Mouse (Mus musculus) gastrocnemius, postnatal 25 days (tissue): ENCODE data around the gene Shroom4. TPM values are rescaled to one million over a fixed set of nuclear protein-coding genes. Genes with fewer than 3 reads are reported as not detected.
"Not testable (repeated sequence)": the region's sequence is repeated elsewhere in the genome, so short reads cannot be mapped to it uniquely, and the experiment has no call there.

Experiments
- DNase-seq: peaks from one replicate; pipeline ENCODE4 v3.0.0; 2022
- long read RNA-seq, 2 experiments: library from polyadenylated mRNA; stranded (forward); transcript quantifications; one replicate each; pipeline ENCODE4 v2.0.0; 2021
- total RNA-seq, 2 experiments: library from RNA; stranded (reverse); gene quantifications; 1 replicate in 1 of 2; 2 replicates in 1 of 2; pipeline ENCODE4 v1.2.3; 2021

The Shroom4 gene
- 1 to 10 TPM; 4.6 to 5.3 TPM for total RNA-seq
- long read RNA-seq, experiment 1, partial matches to known transcripts, result 0 of 1 reads
- long read RNA-seq, experiment 1, other reads (novel, unspliced or antisense), result 1 of 1 reads
- long read RNA-seq, experiment 2, partial matches to known transcripts, result 0 of 2 reads
- long read RNA-seq, experiment 2, other reads (novel, unspliced or antisense), result 2 of 2 reads

DNA sequence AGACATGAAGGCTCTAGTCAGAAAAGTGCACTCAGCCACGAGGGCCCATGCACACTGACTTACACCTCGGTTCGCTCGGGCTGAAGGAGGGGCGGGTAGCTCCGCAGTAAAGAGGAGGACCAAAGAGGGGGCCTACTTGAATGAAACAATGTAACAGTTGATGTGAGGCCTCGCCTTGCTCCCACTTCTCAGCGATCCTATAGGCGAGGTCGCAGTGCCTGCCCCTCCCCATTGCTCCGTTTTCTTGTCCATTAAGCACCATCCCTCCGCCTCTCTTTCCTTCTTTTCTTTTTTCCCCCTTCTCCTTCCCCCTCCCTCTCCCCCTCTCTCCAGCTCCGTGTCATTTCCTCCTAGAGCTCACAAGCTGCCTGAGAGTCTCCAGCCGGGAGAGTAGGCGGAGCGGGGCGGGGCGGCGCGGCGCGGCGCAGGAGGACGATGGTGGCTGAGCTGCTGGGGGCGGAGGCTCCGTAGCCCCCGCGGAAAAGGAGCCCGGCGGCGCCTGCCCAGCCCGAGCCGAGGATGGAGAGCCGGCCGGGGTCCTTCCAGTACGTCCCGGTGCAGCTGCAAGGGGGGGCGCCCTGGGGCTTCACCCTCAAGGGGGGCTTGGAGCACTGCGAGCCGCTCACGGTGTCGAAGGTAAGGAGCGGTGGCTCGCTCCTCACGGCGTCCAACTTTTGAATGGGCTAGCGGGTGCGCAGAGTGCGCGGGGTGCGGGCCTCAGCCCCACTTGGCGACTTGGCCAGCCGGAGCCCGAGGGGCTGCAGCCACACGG lies at the start of gene Shroom4:
Shroom4 (plus strand) TSS at position 229 of the 772 bp plus-strand sequence.
- peak; percentile 46 for DNase-seq

DNA sequence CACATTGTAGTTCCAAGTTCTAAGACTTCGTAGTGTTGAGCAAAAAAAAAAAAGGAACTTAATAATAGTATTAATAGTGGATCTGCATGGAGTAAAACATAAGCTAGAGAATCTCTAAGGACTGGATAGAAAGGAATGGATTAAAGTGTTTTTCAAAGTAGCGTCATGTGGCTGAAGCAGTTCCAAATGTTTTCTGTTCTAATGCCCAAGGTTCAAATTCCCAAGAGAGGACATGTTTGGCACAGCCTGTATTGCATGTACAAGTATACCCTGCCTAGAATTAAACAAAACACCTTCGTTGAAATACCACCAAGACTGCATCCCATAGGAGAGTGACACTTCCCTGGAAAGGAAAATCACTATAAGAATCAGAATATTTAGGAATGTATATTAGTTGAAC lies 42.8 kb upstream of the Shroom4 start:
- DNase-seq, result no peak

GRCm38 (mm10) chrX:6357503-6358114 lies 42.0 kb upstream of the Shroom4 start:
- no peak for DNase-seq

- no peak for DNase-seq
These were observed 30.8 kb upstream of the Shroom4 start for GRCm38 (mm10) chrX:6368822-6369221.

DNA sequence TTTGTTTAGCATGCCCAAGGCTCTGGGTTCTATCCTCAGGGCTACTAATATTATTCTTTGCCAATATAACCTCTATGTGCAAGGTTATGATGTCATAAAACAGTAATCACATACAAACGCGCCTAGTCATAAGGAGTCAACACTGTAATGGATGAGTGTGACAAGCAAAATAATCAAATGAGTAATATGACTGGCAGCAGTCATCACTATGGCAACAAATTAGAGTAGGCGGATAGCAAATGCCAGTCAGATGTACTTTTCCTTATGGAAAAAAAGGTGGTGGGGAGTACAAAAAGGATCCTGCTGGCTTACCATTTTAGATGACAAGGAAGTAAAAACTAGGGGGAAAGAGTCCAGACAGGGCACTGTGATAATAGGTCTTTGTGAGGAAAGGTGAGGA lies 28.9 kb upstream of the Shroom4 start:
- DNase-seq, result no peak

- no peak for DNase-seq
These were observed 5.8 kb upstream of the Shroom4 start for GRCm38 (mm10) chrX:6393861-6394260.

DNA sequence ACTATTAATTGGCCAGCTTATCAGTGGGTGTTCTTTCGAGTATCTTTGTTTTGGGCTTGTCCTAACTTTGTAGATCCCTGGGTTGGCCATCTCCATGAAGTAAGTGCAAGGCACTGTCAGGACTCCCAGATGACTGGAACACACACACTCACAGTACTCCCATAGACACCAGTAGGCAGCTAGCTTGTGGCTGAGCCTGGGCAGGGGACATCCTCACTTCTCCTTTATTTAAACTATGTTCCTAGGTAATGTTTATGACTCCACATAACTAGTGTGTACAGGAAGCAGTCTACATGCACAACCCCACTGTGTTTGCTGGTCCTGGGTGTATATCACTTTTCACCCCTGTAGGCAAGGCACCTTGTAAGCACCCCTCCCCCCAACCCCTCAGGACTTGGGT lies 461 bp upstream of the Shroom4 start:
- no peak for DNase-seq

DNA sequence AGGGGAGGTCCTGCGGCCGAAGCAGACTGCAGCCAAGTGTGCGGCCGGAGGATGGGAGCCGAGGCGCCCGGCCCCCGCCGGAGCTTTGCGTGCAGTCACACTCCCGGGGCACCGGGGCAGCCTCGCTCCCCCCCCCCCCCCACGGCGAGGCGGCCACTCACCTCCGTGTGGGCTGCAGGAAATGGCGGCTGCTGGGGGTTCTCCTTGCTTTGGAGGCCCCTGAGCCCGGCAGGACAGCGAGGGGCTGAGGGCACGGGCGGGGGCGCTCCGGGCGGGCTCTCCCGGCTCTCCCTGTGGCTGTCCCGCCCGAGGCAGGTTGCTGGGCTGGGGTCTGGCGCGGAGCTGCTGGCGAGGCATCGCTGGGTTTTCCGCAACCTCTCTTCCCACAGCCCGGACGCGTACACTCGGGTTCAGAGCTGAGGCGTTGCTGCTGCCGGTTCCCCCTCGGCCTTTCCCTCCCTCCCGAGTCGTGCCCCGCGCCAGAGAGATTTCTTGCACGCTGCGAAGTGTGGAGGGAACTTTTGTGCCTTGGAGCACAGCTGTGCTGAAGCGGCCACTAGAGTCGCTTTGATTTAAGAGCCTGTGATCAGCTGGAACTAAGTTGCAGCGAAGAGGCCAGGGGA lies 855 bp downstream of the Shroom4 start:
- peak; percentile 9 for DNase-seq

- DNase-seq, result no peak
These were observed 3.3 kb downstream of the Shroom4 start for GRCm38 (mm10) chrX:6402921-6403320.

DNA sequence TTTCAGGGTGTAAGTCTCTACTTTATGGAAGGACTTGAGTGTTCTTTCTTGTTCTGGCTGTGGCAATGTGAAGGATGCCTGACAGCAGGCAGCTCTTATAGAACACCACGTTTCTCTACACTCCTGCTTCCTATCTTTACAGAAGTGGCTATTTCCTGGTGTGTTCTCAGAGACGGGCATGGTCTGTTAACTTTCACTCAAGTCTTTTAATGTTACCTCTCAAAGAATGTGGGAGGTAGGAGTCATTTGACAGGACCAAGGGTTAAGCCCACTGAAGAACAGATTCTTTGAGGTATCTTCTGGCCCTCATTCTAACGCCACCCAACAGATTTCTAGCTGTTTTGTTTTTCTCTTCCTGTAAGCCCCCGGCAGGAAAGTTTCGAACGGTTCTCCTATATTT lies 9.5 kb downstream of the Shroom4 start:
- no peak for DNase-seq

DNA sequence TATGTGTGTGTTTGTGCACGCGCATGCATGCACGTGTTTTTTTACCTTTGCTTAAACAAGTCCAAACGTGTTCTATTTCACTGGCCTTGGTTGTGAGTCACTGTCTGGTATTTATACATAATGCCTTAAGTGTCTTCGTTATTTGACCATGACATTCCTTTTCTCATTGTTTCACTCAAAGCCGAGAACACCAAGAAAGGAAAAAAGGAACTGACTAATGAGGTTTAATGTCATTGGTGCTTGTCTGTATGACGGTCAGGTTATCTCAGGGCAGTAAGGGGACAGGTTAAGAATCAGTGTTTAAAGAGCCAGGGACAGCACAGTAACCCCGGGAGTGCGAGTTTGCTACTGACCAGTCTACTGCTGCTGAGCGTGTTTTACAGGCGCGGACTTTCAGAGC lies 15.8 kb downstream of the Shroom4 start:
- no peak for DNase-seq

DNA sequence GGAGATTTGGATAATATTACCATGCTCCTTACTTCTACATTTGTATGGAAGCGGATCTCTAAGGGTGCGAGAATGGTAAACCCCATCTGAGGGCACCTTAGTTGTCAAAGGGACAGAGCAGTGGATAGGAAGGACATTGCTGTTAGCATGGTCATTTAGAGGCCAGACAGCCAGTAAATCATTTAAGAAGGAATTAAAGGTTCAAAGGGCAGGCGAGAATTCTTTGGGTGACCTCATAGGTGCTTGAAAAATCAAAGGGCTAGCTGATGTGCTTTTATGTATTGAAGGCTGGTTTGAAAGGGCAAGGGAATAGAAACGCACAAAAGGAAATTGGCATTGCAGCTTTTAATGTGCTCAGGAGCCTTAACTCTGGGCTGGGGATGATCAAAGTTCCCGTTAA lies 16.3 kb downstream of the Shroom4 start:
- DNase-seq, result no peak

GRCm38 (mm10) chrX:6418140-6418539 lies 18.5 kb downstream of the Shroom4 start:
- DNase-seq, result no peak

GRCm38 (mm10) chrX:6435260-6435659 lies 35.6 kb downstream of the Shroom4 start:
- no peak for DNase-seq

- no peak for DNase-seq
These were observed 46.8 kb downstream of the Shroom4 start for GRCm38 (mm10) chrX:6446422-6446821.

GRCm38 (mm10) chrX:6448001-6448400 lies 48.3 kb downstream of the Shroom4 start:
- DNase-seq, result no peak

DNA sequence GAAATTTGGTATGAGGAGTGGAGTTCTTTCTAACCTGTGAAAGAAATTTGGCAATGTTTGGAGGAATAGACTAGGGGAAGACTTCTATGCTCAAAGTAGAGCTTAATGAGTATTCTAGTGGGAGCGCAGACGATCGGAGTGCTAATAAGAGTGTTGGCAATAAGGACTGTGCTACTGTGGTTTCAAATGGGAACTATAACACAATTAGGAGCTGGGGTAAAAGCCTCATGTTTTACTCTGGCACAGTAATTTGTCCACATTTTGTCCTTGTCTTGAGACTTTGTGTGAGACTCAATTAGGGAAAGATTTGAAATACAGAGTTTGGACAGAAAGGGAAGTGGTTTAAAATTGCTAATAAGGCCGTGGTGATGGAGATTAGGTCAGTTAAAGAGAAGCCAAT lies 53.6 kb downstream of the Shroom4 start:
- no peak for DNase-seq

DNA sequence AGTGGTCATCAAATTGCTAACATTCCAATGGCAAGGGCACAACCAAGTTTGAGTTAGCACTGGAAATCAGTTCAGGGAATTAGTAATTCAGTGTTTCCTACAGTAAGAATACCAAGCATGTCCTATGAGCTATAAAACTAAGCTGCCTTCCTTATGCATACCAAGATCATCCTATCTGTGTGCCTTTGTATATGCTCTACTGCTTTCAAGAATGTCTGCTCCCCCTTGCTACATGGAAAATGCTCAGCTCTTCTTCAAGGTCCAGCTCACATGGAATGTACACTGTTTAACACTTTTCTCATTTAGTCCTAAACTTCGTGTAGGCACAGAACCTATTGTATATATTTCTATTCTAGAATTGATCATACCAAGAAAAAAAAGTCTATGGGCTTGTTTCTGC lies 69.6 kb downstream of the Shroom4 start:
- DNase-seq, result not testable (repeated sequence)

GRCm38 (mm10) chrX:6472563-6472962 lies 72.9 kb downstream of the Shroom4 start:
- DNase-seq, result not testable (repeated sequence)

DNA sequence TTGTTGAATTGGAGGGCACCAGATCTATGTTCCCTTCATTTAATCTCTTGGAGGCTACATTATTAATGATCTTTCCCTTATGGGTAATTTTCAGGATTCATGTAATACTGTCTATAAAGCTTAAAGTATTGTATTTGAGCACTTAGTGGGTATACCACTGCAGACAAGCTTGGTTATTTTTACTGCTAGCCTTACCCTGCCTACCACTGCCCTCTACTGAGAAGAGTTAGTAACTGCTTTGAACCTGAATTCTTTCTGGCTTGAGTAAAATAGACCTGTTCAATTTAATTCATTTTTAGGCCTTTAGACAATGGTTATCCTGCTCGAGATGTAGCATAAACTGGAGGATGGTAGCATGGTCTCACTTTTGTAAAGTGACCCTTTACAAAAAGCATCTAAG lies 75.5 kb downstream of the Shroom4 start:
- DNase-seq, result no peak

DNA sequence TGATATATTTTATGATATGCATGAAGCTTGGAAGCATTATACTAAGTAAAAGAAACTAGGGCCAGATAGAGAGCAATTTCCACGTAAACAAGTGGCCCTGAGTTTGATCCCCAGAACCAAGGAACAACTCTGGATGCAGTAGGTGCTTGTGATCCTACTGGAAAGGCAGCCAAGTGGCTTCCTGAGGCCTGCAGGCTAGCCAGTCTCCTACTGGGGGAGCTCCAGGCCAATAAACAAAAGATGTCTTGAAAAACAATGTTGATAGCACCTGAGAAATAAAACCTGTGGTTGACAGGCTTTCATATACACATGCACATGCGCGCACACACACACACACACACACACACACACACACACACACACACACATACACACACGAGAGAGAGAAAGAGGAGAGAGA lies 82.6 kb downstream of the Shroom4 start:
- DNase-seq, result no peak

DNA sequence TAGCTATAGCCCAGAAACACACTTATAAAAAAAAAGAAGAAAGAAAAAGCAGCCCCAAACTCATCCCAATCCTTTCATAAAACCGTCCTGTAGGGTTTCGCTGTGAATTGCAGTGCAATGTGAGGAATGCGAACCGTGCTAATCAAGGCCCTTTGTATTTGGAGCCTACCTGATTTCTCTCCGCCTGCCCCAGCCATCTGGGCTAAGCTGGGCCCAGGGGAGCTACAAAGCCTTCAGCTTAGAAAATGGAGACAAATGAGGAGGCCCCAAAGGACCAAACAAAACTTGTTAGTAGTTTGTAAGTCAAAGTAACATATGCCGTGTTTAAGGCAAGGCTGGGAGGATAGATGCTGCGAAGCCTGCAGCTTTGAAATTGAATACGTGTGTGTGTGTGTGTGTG lies 84.2 kb downstream of the Shroom4 start:
- no peak for DNase-seq

DNA sequence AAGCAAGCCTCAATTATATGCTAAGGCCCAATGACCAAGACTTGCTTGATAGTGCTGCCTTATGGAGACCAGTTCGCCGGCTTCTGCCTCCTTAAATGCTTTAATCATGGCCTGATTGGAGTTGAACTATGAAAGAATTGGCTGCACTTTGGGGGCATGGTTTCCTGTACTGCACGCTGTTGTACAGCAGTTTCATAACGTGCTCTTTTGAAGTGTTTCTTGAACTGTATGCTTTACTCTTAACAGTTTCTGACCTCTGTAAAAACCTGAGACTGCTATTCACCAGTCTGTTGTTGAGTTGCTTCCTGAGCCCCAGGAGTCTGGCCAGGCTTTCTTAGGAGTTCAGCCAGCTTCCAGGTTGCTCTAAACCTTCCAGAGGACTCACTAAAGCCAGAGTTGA lies 90.8 kb downstream of the Shroom4 start:
- DNase-seq, result no peak
